Mouse (Mus musculus) small intestine, adult 10 weeks (tissue): ENCODE measurements around the gene Plin3. TPM values are rescaled to one million over a fixed set of nuclear protein-coding genes. Genes with fewer than 3 reads are reported as not detected.

Experiments
- polyA plus RNA-seq: library from polyadenylated mRNA; stranded (reverse); fragments of 350-450 nt; fragmentation: Illumina TruSeq; extraction: RNeasy Lipid Tissue Mini Kit (QIAGEN cat#74804); gene quantifications from one replicate; pipeline ENCODE4 v1.2.3, GENCODE M21; 2014; ENCODE audit warnings: low replicate concordance

The Plin3 gene
- 90.5 TPM for polyA plus RNA-seq

DNA sequence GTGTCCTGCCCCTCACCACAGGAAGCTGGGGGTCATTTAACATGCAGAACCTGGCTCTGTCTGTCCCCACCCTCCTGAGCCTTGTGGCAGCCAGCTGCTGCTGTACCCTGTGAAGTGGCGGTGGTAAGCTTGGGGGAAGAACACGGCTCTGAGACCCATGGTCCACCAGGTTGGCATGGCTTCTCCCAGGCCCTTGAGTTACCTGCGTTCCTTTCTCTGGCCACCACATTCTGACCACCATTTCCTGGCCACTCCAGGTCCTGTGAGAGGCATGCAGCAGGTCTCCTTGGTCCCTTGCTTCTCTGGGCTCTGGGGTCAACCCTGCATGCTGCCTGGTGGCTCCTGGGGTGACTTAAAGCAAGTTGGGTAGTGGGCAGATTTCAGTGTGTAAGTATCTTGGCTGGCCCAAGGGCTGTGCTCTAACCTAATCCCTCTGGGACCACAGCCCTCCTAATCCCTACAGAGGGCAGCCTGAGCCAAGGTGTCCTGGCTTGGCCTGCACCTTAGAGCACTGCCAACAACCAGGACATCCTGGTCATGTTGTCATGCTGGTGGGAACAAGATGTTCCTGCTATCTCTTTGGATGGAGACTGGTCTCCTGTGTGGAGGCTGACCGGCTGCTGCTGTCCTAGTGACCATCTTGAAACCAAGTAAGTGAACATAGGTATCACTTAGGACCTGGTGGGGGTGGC, at the start of gene Plin3:
TSS of gene Plin3 (minus strand) at position 343 of the 692 bp plus-strand sequence.

GRCm38 (mm10) chr17:56325450-56326152, 32.9 kb upstream of the Plin3 start, which contains the start of gene Kdm4b:
Kdm4b (plus strand) TSS chr17:56326062.

GRCm38 (mm10) chr17:56303160-56303846, 10.6 kb upstream of the Plin3 start, which contains the start of gene Uhrf1:
Uhrf1 (plus strand) TSS chr17:56303321.

GRCm38 (mm10) chr17:56300186-56300585, 7.5 kb upstream of the Plin3 start, which contains the start of gene Arrdc5:
Arrdc5 (minus strand) TSS chr17:56300286.

GRCm38 (mm10) chr17:56276643-56277566, 15.8 kb downstream of the Plin3 start, which contains the start of gene Ticam1:
Ticam1 (minus strand) TSS chr17:56276786.

DNA sequence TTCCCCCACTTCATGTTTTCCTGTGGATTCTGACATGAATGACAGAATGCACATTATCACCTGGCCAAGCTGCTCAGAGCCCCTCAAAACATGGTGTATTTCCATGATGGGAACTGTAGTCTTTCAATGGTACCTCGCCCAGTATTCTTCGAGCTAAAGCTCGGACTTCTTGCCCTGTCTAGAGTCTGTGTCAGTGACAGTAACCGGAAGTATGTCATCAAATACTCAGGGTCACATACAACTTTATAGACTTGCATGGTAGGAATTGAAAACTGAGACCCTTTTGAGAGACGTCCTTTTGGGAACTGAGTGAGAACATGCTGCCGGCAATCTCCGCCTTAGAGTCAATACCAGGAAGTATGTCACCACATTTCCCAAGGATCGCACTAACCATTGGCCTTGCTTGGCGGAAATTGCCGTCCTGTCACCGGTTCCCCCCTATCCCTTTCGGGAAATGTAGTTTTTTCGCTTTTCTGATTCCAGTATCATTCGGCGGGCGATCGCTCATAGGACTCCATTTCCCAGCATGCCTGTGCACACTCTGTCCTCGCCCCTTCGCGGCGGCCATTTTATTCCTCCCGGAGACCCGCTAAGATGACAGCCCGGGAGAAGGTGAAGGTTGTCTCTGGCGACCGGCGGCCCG, 36.3 kb downstream of the Plin3 start, which contains the start of gene Fem1a:
TSS of gene Fem1a (plus strand) at position 572 of the 643 bp plus-strand sequence.

Other genes starting within 250 kb of the Plin3 start
- 14.4 TPM for gene Ubxn6, start 217.8 kb downstream of the Plin3 start, polyA plus RNA-seq
- 2.2 TPM for gene Hdgfl2, start 213.2 kb downstream of the Plin3 start, polyA plus RNA-seq
- 0.41 TPM for gene Plin4, start 183.1 kb downstream of the Plin3 start, polyA plus RNA-seq
- gene Plin5, start 175.3 kb downstream of the Plin3 start, polyA plus RNA-seq, result not detected
- not detected for gene Lrg1, start 170.9 kb downstream of the Plin3 start, polyA plus RNA-seq
- gene Sema6b, start 152.5 kb downstream of the Plin3 start, polyA plus RNA-seq, result not detected
- gene Tnfaip8l1, start 130.4 kb downstream of the Plin3 start, polyA plus RNA-seq, result 0.97 TPM
- 5.6 TPM for gene Mydgf, start 109.0 kb downstream of the Plin3 start, polyA plus RNA-seq
- 0.15 TPM for gene Dpp9, start 74.0 kb downstream of the Plin3 start, polyA plus RNA-seq
- 2.2 TPM for gene Fem1a, start 36.1 kb downstream of the Plin3 start, polyA plus RNA-seq
- 0.63 TPM for gene Ticam1, start 16.1 kb downstream of the Plin3 start, polyA plus RNA-seq
- gene Arrdc5, start 7.4 kb upstream of the Plin3 start, polyA plus RNA-seq, result not detected
- 12.6 TPM for gene Uhrf1, start 10.4 kb upstream of the Plin3 start, polyA plus RNA-seq
- 0.52 TPM for gene Kdm4b, start 33.2 kb upstream of the Plin3 start, polyA plus RNA-seq
- 0.37 TPM for gene Ptprs, start 183.6 kb upstream of the Plin3 start, polyA plus RNA-seq
- gene Znrf4, start 219.6 kb upstream of the Plin3 start, polyA plus RNA-seq, result not detected